Mouse (Mus musculus) ES-E14 (cell line): Measurements from ENCODE around the gene Akirin1. TPM values are rescaled to one million over a fixed set of nuclear protein-coding genes. Genes with fewer than 3 reads are reported as not detected.

Experiments used
- DNase-seq: peaks from one replicate; pipeline ENCODE4 v3.0.0-alpha.2; 2013; ENCODE audit warnings: low read depth, low spot score
- H3K27ac ChIP-seq: 2 replicates; pipeline ENCODE4 v1.5.1; 2012; ENCODE audit warnings: low read depth, mild to moderate bottlenecking, low read length, moderate library complexity, mixed read lengths; ENCODE audit not compliant: poor library complexity, insufficient read depth, severe bottlenecking
- H3K36me3 ChIP-seq: 2 replicates; pipeline ENCODE4 v1.6.1; 2012; ENCODE audit warnings: mild to moderate bottlenecking, low read length, moderate library complexity, mixed read lengths; ENCODE audit not compliant: control insufficient read depth, poor library complexity, insufficient read depth, severe bottlenecking
- H3K4me1 ChIP-seq, 2 experiments: fragments of 150-350 bp in 1 of 2; sonication (generic) in 1 of 2; 2 replicates each; pipeline ENCODE4 v1.6.1; 2012; ENCODE audit warnings: low read length in 2 of 2, mild to moderate bottlenecking in 1 of 2, mixed read lengths in 1 of 2; ENCODE audit not compliant: control insufficient read depth in 2 of 2, insufficient read depth in 2 of 2, poor library complexity in 1 of 2
- H3K4me3 ChIP-seq, 2 experiments: fragments of 150-350 bp in 1 of 2; sonication (generic) in 1 of 2; 2 replicates each; pipeline ENCODE4 v1.5.1; 2012; ENCODE audit warnings: low read length in 2 of 2, low read depth in 1 of 2, mild to moderate bottlenecking in 1 of 2, mixed read lengths in 1 of 2; ENCODE audit not compliant: insufficient read depth in 1 of 2, poor library complexity in 1 of 2, severe bottlenecking in 1 of 2
- H3K9ac ChIP-seq: 2 replicates; pipeline ENCODE4 v1.6.1; 2012; ENCODE audit warnings: low read depth, mild to moderate bottlenecking, low read length, mixed read lengths; ENCODE audit not compliant: poor library complexity, insufficient read depth, severe bottlenecking
- H3K9me3 ChIP-seq: fragments of 150-350 bp; sonication (generic); 2 replicates; pipeline ENCODE4 v1.6.1; 2012; ENCODE audit warnings: low read depth, mild to moderate bottlenecking, low read length; ENCODE audit not compliant: control insufficient read depth, insufficient read depth
- CHD2 ChIP-seq: IDR thresholded peaks from 2 replicates; pipeline ENCODE4 v1.6.1; 2014; ENCODE audit warnings: mild to moderate bottlenecking, low read depth, low read length, inconsistent platforms
- HCFC1 ChIP-seq: IDR thresholded peaks from 2 replicates; pipeline ENCODE4 v1.6.1; 2012; ENCODE audit warnings: low read length, inconsistent platforms, borderline replicate concordance; ENCODE audit not compliant: insufficient read depth
- MAFK ChIP-seq: IDR thresholded peaks from 2 replicates; pipeline ENCODE4 v1.6.1; 2014; ENCODE audit warnings: mild to moderate bottlenecking, low read depth, low read length, inconsistent platforms; ENCODE audit not compliant: insufficient read depth
- ZC3H11A ChIP-seq: IDR thresholded peaks from 2 replicates; pipeline ENCODE4 v1.6.1; 2012; ENCODE audit warnings: low read depth, mild to moderate bottlenecking, inconsistent platforms, low read length, borderline replicate concordance
- ZNF384 ChIP-seq: IDR thresholded peaks from 2 replicates; pipeline ENCODE4 v1.6.1; 2012; ENCODE audit warnings: low read depth, low read length, inconsistent platforms
- in situ Hi-C, 2 experiments: fragments of 600-800 bp; cut with MboI; formaldehyde crosslinking; loops; one replicate each; pipeline ENCODE4 v1.15.1; 2025; ENCODE audit warnings: low sequenced_read_pairs in 2 of 2, inconsistent platforms in 1 of 2; ENCODE audit not compliant: unreplicated experiment in 2 of 2
- total RNA-seq: library from RNA; depleted of rRNA; stranded (reverse); fragments of 300-350 nt; gene quantifications from 2 replicates; pipeline ENCODE4 v1.2.3, GENCODE M21; 2012; rRNA removed

Akirin1 gene
- total RNA-seq, 1 experiment = 32.1 TPM

DNA sequence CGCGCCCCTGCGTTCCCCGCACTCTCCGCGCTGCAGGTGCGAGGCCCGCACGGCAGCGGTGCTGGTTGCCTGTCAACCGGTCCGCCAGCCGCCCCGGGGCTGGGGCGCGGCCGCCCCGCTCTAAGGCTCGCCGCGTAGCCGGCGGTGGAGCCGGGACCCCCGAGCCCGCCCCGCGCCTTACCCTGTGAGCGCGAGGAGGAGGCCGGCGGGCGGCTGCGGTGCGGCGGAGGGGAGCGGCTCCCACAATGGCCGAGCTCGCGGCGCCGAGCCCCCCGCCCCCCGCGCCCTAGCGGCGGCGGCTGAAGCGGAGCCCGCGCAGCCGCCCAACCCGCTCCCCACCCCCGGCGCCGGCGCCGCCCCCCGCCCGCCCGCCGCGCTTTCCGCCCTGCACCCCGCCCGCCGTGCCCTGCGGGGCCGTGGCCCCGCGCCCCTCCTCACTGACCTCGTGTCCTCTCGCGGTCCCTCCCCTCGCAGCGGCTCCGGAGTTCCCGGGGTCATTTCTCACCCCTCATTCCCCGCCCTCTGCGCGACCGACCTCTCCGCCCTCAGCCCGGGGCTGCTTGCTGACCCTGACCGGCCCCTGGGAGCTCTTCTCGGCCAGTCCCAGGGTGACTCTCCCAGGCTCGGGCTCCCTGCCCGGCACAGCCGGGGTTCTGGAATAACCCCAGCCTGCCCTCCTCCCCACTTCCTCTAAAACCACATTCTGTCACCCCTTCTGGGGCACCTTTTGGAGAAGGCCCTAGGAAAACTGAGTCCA, 62.9 kb downstream of the Akirin1 start:
- H3K4me1 ChIP-seq = peaks cover 6 to 9% of the 10 kb centered on the region in 2 experiments
- H3K36me3 ChIP-seq = no peaks in the 10 kb centered on the region
- H3K27ac ChIP-seq = no peak overlapping the region
- TF ChIP-seq MAFK (no peak), HCFC1 (no peak), CHD2 (no peak), ZC3H11A (no peak), ZNF384 (no peak)
- in situ Hi-C loops = no loop called here
- H3K4me3 ChIP-seq = peak overlapping the region; percentile 80 to 84
- H3K9me3 ChIP-seq = no peaks in the 10 kb centered on the region
- no peak for DNase-seq
- peak overlapping the region; percentile 64 for H3K9ac ChIP-seq

DNA sequence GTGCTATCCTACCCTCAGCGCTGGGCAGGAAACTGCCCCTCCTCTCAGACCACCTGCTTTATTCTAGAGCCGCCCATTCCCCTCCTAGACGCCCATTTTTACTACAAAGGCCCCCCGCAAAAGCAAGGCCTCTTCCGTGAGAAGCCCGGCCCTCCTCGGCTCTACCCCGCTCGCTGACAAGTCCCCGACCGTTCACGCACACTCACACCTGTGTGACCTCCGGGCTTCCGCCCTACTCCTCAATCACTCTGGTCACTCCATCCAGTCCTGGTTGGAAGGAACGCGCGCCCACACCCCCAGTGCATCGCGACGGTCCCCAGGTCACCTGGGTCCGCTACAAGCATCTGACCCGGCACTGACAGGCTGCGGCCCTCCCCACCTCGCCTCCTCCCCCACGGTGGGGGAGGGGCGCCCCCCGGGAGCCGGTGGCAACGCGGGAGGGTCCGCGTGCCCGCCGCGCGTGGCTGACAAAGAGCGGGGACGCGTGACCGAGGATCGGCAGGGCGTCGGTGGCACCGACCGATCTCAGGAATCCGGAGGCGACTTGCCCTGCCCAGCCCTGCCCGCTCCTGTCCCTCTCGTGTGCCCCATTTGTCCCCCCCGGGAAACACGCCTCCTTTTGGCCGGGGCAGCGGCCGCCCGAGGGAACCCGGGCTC, 63.6 kb downstream of the Akirin1 start:
- no peak overlapping the region for H3K27ac ChIP-seq
- no peak for DNase-seq
- in situ Hi-C loops = no loop called here

DNA sequence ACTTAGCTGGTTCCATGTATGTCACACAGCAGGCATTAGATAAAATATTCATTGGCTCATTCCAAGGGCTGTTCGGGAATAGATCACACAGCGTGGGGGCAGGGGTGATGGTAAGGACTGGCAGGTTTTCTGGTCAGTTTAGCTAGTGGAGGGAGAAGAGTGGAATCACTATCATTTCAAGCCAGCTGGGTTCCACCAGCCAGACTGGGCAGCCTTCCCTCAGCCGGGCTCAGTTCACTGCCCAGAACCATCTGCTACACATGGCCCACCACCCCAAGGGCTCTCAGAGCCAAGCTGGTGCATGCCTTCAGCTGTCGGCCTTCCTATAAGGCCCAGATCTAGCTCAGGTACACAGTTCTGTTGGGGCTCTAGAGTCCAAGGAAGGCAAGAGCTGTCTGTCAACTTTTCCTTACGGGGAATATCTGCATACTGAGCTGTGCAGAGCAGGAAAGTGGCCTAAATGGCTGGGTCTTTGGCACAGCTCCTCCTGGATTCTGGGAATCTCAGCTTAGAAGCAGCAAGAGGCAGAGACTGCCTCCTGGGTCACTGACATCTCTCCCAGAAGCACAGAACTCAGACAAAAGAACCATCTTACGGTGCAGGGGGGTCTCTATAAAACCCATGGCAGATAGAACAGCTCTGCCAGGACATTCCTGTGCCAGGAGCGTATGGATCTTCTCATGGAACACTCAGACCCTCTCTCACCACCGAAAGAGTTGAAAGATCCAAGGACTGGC, 64.5 kb downstream of the Akirin1 start:
- TF ChIP-seq ZC3H11A (no peak), MAFK (no peak), ZNF384 (no peak), CHD2 (no peak), HCFC1 (no peak)

More for the DNA sequence above, 63.6 kb downstream of the Akirin1 start:
- Histone ChIP-seq H3K4me3 (peak overlapping the region; percentile 80 to 84), H3K9me3 (no peaks in the 10 kb centered on the region), H3K4me1 (peaks cover 2 to 7% of the 10 kb centered on the region in 2 experiments), H3K9ac (peak overlapping the region; percentile 63), H3K36me3 (no peaks in the 10 kb centered on the region)
- TF ChIP-seq MAFK (no peak), ZC3H11A (no peak), CHD2 (no peak), HCFC1 (no peak), ZNF384 (no peak)

DNA sequence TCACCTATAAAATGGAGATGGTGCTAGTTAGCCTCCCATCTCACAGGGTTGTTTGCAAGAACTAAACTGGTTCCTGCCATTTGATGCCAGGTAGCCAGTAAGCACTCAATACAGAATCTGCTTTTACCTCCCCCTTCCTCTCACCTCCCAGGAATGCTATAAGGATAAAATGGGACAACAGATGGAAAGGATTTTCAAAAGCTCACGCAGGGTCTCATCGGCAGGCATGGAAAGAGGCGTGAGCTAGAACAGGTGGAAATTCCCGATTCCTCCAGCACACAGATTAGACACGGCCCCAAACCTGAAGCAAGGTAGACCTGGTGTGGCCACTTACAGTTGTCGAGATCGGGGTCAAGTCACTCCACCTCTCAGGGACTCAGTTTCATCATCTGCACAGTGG, 65.1 kb downstream of the Akirin1 start:
- H3K27ac ChIP-seq = no peak overlapping the region
- no peaks in the 10 kb centered on the region for H3K9me3 ChIP-seq
- TF ChIP-seq CHD2 = no peak
- no peak for TF ChIP-seq ZNF384
- no peak for TF ChIP-seq HCFC1
- TF ChIP-seq ZC3H11A = no peak
- TF ChIP-seq MAFK = no peak
- in situ Hi-C loops = no loop called here
- H3K4me1 ChIP-seq = peaks cover 5% of the 10 kb centered on the region in 2 experiments
- DNase-seq = no peak
- no peak overlapping the region for H3K9ac ChIP-seq
- no peaks in the 10 kb centered on the region for H3K36me3 ChIP-seq
- no peak overlapping the region for H3K4me3 ChIP-seq

More for the DNA sequence above, 64.5 kb downstream of the Akirin1 start:
- H3K36me3 ChIP-seq = no peaks in the 10 kb centered on the region
- peak overlapping the region in 1 of 2 experiments; percentile 84; a peak in 1 of 4 replicates for H3K4me3 ChIP-seq
- no peak overlapping the region for H3K9ac ChIP-seq
- no peak for DNase-seq
- no peak overlapping the region for H3K27ac ChIP-seq
- peaks cover 5 to 11% of the 10 kb centered on the region in 2 experiments for H3K4me1 ChIP-seq
- in situ Hi-C loops = no loop called here
- H3K9me3 ChIP-seq = no peaks in the 10 kb centered on the region

Other genes starting within 250 kb of the Akirin1 start
- gene Macf1, start 66.0 kb downstream of the Akirin1 start, total RNA-seq = 277 and 354 TPM in 2 replicates
- 72.8 and 92.9 TPM in 2 replicates for gene Ndufs5, start 32.1 kb downstream of the Akirin1 start, total RNA-seq
- gene Rhbdl2, start 37.5 kb upstream of the Akirin1 start, total RNA-seq = 2.7 and 4.8 TPM in 2 replicates
- gene 4933427I04Rik, start 109.3 kb upstream of the Akirin1 start, total RNA-seq = not detected in 2 replicates
- 40.9 and 49.5 TPM in 2 replicates for gene Mycbp, start 154.5 kb upstream of the Akirin1 start, total RNA-seq
- 17.0 and 24.0 TPM in 2 replicates for gene Rragc, start 167.1 kb upstream of the Akirin1 start, total RNA-seq
- gene 4930535I16Rik, start 167.7 kb upstream of the Akirin1 start, total RNA-seq = 1.8 and 2.4 TPM in 2 replicates